Mouse (Mus musculus): Measurements from ENCODE around the gene Rtl10.

The Rtl10 gene

GRCm38 (mm10) chr16:18498558-18498990 is at the start of gene Rtl10, which contains the start of gene Gnb1l:
Gene Rtl10 (plus strand): TSS chr16:18498901.
Gene Gnb1l (plus strand): TSS chr16:18498713.
- in situ Hi-C loops (cut with MboI, MseI) = loop anchor here (5.0 kb wide), 1 partner anchor 46 kb away; no protein-coding TSS in a partner anchor

GRCm38 (mm10) chr16:18449005-18449404 is 49.7 kb upstream of the Rtl10 start:
- in situ Hi-C loops (cut with MboI, MseI) = no loop called here

GRCm38 (mm10) chr16:18451486-18452181 is 47.1 kb upstream of the Rtl10 start:
- in situ Hi-C loops (cut with MboI, MseI) = loop anchor here (5.0 kb wide), 1 partner anchor 46 kb away; the partner anchor contains the start of genes Gnb1l and Rtl10

GRCm38 (mm10) chr16:18452361-18452862 is 46.3 kb upstream of the Rtl10 start:
- in situ Hi-C loops (cut with MboI, MseI) = loop anchor here (5.0 kb wide), 1 partner anchor 45 kb away; the partner anchor contains the start of genes Gnb1l and Rtl10

DNA sequence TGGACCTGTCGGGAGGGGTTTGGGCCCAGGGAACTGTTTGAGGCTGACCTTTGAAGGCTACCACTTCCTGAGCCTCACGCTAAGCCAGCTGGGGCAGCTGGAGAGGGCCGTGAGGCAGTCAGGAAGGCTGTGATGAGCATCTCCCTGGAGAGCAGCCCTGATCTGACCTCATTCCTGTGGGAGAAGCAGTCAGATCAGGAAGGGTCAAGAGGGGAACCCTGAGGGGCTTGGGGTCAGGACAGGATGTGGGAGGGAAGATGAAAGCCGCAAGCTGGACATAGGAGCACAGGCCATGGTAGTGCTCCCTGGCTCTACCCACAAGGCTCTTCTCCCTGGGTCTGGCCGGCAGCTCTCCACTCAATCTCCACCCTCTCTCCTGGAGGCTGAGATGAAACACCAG is 44.9 kb upstream of the Rtl10 start:
- in situ Hi-C loops (cut with MboI, MseI) = loop anchor here (5.0 kb wide), 1 partner anchor 43 kb away; the partner anchor contains the start of genes Gnb1l and Rtl10

DNA sequence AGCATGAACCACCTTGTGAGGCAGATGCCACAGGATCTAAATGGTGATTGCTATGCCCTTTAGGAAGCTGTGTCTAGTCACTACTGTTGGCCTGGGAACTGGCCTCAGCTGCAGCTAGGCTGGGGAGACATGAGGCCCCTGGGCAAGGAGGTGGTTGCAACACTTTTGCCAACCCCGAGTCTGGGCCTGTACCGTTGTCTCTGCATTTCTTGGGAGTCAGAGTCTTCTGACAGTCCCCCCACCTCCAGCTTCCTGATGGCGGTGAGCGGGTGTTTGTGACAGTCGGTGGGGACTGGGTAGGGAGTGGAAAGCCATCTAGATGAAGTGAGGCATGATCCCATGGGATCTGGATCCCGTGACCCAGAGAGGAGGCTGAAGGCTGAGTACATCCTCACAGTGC is 43.3 kb upstream of the Rtl10 start:
- in situ Hi-C loops (cut with MboI, MseI) = no loop called here

DNA sequence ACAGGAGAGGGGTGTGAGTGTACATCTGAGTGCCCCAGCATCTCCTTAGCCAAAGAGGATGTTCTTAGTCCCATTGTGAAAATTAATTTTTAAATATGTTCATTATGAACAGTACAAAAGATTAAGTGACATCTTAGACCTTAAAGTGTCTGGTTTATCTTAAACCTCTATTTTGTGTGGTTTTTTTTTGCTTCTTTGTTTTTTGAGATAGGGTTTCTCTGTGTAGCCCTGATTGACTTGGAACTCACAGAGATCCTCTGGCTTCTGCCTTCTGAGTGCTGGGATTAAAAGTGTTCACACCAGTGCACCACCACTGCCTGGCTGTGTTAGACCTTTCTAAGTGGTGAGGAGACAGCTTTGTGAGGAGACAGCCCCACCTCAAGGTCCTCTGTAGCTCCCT is 40.0 kb upstream of the Rtl10 start:
- in situ Hi-C loops (cut with MboI, MseI) = no loop called here

DNA sequence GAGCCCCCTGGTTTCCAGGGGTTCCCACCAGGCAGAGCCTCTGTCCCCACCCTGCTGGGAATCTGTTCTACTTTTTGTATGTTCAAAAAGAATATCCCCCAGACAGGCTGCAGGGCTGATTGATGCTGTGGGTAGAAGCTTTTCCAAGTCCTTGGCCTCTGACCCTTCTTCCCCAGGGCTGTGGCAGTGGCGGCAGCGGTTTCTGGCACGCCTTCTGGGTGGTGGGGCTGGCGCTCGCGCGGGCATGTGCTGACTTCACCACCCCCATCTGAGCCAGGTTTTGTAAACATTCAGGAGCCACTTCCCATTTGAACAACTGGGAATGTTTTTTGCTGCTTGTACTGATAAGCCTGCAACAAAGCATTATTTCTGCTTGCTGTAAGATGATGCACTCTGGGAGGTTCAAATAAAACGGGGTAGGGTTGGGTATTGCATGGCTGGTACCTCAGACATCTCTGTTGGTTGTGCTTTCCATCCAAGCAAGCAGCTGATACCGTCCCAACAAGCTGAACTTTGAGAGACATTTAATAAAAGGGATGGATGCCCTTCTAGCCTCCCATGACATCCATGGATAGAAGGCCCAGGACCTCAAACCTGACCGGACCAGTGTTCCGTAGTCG is 39.3 kb upstream of the Rtl10 start:
- in situ Hi-C loops (cut with MboI, MseI) = no loop called here

GRCm38 (mm10) chr16:18459955-18460370 is 38.7 kb upstream of the Rtl10 start:
- in situ Hi-C loops (cut with MboI, MseI) = no loop called here

GRCm38 (mm10) chr16:18460826-18461225 is 37.9 kb upstream of the Rtl10 start:
- in situ Hi-C loops (cut with MboI, MseI) = no loop called here

DNA sequence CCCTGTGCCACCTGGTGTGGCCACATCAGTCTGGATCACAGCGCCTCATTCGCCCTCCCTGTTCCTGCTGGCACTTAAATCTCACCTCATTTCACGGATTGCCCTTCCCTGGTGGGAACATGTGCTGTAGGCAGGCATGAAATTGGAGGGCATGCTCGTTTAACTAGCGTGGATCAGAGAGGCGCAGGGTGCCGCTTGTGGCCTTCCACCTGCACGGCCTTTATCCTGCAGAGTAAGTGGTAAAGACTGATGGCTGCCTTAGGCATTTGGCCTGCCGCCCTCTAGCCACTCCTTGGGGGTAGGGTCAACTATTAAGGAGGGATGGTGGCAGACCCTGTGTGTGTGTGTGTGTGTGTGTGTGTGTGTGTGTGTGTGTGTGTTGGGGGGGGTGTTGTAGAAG is 36.7 kb upstream of the Rtl10 start:
- in situ Hi-C loops (cut with MboI, MseI) = no loop called here

GRCm38 (mm10) chr16:18462598-18462997 is 36.1 kb upstream of the Rtl10 start:
- in situ Hi-C loops (cut with MboI, MseI) = no loop called here

DNA sequence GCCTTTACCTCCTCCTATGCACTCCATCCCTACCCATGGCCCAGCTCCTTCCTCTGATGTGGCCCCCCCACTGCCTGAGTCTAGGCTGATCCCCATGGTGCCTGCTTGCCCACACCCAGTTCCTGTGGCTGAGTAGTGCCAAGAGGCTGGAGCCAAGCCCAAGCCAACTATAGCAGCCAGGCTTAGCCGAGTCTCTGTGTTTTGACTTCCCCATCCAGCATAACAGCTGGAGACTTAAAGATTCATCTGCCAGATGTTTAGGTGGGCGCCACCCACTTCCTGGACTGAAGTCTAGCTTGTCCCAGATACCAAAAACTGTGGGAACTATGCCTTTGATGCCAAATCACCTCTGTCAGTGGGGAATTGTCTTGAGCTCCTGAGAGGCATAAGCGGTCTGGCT is 34.4 kb upstream of the Rtl10 start:
- in situ Hi-C loops (cut with MboI, MseI) = no loop called here

DNA sequence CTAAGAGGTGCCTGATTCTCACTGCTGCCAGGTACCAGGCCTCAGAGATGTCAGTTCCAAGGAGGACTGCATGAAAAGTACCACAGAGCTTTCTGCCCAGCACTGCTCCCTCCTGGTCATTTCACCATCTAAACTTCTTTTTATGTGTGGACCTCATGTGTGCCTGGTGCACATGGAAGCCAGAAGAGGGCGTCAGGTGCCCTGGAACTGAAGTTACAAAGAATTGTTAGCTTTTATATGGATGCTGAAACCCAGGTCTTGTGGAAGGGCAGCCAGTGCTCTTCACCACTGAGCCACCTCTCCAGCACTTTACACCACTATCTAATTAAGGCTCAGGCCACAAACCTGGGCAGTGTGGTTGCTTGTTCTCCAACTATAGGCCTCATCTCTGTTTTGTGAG is 27.9 kb upstream of the Rtl10 start:
- in situ Hi-C loops (cut with MboI, MseI) = no loop called here

DNA sequence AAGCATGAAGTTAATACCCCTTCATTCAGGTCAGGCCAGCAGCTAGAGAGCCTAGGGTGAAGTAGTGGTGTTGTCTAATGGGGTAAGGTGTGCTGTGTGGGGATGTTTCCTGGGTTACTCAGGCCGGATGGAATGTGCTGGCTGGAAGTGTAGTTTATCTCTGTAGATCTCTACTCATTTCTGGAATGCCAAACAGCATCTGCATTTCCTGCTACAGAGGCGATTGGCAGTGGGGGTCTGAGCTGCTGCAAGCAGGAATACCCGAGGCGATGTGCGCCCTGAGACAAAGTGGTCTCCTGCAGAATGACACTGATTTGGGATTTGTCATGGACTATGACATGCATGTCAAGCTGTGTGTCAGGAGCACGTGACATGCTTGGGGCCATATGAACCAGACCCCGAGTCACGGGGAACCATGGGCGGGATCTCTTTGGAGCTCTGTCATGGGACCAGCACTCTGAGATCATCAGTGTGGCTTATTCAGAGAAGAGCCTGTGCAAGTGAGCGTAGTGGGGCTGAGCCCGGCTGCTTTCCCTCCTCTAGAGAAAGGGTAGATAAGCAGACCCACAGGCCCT is 27.2 kb upstream of the Rtl10 start:
- in situ Hi-C loops (cut with MboI, MseI) = no loop called here

- in situ Hi-C loops (cut with MboI, MseI) = no loop called here
Measured at GRCm38 (mm10) chr16:18471976-18472375, 26.7 kb upstream of the Rtl10 start.

GRCm38 (mm10) chr16:18472416-18472815 is 26.3 kb upstream of the Rtl10 start:
- in situ Hi-C loops (cut with MboI, MseI) = no loop called here

DNA sequence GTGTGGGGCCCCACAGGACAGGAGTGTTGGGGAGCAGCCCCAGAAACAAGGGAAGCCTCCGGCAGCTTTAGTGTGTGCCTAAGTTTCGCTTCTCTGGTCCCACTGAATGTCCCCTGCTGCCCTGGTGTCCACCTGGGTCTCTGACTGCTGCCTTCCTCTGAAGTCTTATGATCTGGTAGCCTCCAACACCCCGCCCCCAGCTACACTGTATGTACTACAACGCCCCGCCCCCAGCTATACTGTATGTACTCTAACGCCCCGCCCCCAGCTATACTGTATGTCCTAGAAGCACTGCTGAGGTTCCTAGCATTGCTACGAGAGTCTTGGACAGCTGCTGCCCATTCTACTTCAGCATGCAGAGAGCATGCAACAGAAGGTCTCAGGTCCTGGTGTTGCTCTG is 25.7 kb upstream of the Rtl10 start:
- in situ Hi-C loops (cut with MboI, MseI) = no loop called here

DNA sequence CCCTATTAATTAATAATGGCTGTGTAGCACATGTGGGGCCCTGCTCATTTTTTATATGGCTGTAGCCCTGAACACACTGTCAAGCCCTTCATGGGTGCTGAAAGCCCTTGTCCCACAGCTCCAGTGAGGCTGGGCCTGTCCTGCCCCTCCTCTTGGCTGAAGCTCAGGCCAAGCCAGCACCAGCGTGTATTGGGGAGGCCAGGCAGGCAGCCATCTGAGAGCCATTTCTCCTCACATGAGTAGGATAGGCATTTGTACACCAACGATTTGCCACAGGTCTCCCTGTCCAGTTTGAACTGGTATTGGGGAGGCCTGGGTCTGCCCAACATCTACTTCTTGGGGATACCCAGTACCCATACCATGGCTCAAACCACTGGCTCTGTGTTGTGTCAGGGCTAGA is 24.7 kb upstream of the Rtl10 start:
- in situ Hi-C loops (cut with MboI, MseI) = no loop called here

DNA sequence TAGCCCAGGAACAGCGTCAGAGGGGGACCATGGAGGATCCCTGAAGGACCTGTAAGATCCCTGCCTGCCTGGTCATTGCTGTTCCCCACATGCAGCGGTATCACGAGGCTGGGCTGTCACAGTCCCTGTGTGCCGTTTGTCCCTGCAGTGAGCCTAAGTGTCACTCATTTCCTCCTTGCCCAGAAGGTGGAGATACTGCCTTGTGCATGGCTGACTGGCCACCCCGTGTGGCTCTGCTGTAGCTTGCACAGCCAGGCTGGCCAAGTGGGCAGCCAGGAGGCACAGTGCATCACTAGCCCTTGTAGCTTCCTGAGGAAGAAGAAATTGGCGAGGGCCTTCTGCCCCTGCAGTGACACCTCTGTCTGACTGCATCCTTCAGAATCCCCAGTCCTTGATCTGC is 20.7 kb upstream of the Rtl10 start:
- in situ Hi-C loops (cut with MboI, MseI) = no loop called here

GRCm38 (mm10) chr16:18479667-18480066 is 19.0 kb upstream of the Rtl10 start:
- in situ Hi-C loops (cut with MboI, MseI) = no loop called here

DNA sequence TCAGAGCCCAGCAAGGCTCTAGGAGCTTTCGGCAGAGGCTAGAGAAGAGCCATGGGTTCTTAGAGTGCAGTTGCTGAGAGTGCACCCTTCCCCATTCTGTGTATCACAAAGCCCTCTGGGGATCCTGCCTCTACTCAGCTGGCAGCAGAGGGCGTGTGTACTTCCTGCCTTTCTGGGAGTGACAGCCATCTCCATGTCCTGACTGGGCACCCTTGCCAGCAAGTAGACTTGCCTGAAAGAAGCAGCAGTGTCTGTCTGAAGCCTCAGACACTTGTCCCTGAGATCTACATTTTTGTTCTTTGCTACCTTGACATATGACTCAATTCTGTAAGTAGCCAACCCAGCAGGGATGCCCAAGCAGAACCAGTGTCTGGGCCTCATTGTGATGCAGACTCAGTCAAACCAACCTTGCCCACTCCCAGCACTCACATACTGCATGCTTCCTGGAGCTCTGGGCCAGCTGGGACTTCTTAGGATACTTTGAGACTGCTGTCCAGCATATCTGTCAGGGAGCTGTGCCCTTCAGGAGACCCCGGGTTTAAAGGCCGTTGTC is 17.7 kb upstream of the Rtl10 start:
- in situ Hi-C loops (cut with MboI, MseI) = no loop called here

All from T-helper 2 cell (primary cell).